Mouse (Mus musculus) heart, postnatal 25 days (tissue): ENCODE data around the gene Ttpal. TPM values are rescaled to one million over a fixed set of nuclear protein-coding genes. Genes with fewer than 3 reads are reported as not detected.
A peak's percentile ranks its signal among the peaks of the same experiment; 100 is the strongest.

Experiments used
- DNase-seq: peaks from one replicate; pipeline ENCODE4 v3.0.0; 2022; ENCODE audit warnings: low spot score
- intact Hi-C: fragments of 180-260 bp; cut with DNase I; formaldehyde crosslinking; loops from one replicate; pipeline ENCODE4 v1.15.1; 2025
- total RNA-seq, 2 experiments: library from RNA; stranded (reverse); gene quantifications; 2 replicates each; pipeline ENCODE4 v1.2.3; 2021

The Ttpal gene
- total RNA-seq, 2 experiments from 2014 or later: 7.9 to 9.7 TPM

GRCm38 (mm10) chr2:163590211-163590610 is 11.9 kb upstream of the Ttpal start:
- DNase-seq: no peak
- intact Hi-C loops: no loop called here

- intact Hi-C loops: no loop called here
- no peak for DNase-seq
Observed at GRCm38 (mm10) chr2:163590996-163591395, 11.1 kb upstream of the Ttpal start.

GRCm38 (mm10) chr2:163592084-163592483 is 10.0 kb upstream of the Ttpal start:
- DNase-seq: no peak
- intact Hi-C loops: no loop called here

- no peak for DNase-seq
- intact Hi-C loops: no loop called here
Observed at GRCm38 (mm10) chr2:163593636-163594282, 8.4 kb upstream of the Ttpal start.

- intact Hi-C loops: no loop called here
- DNase-seq: peak; percentile 19
Observed at GRCm38 (mm10) chr2:163595119-163595518, 7.0 kb upstream of the Ttpal start.

GRCm38 (mm10) chr2:163596057-163596872 is 5.8 kb upstream of the Ttpal start:
- intact Hi-C loops: no loop called here
- DNase-seq: peak; percentile 74

GRCm38 (mm10) chr2:163596873-163597155 is 5.3 kb upstream of the Ttpal start:
- intact Hi-C loops: no loop called here
- no peak for DNase-seq

- intact Hi-C loops: no loop called here
- DNase-seq: no peak
Observed at GRCm38 (mm10) chr2:163597661-163598060, 4.5 kb upstream of the Ttpal start.

- intact Hi-C loops: no loop called here
- no peak for DNase-seq
Observed at GRCm38 (mm10) chr2:163599226-163599625, 2.9 kb upstream of the Ttpal start.

- no peak for DNase-seq
- intact Hi-C loops: loop anchor here (2.0 to 10.0 kb wide), 3 partner anchors 36 to 184 kb away; no protein-coding TSS in a partner anchor
Observed at GRCm38 (mm10) chr2:163601066-163601465, 1.0 kb upstream of the Ttpal start.

- DNase-seq: no peak
- intact Hi-C loops: loop anchor here (2.0 to 10.0 kb wide), 4 partner anchors 36 to 183 kb away; no protein-coding TSS in a partner anchor
Observed at GRCm38 (mm10) chr2:163601712-163602100, 408 bp upstream of the Ttpal start.

- no peak for DNase-seq
- intact Hi-C loops: loop anchor here (10.0 kb wide), 1 partner anchor 179 kb away; no protein-coding TSS in a partner anchor
Observed at GRCm38 (mm10) chr2:163606161-163606560, 4.0 kb downstream of the Ttpal start.

- no peak for DNase-seq
- intact Hi-C loops: loop anchor here (10.0 kb wide), 1 partner anchor 177 kb away; no protein-coding TSS in a partner anchor
Observed at GRCm38 (mm10) chr2:163608008-163608407, 5.9 kb downstream of the Ttpal start.

- intact Hi-C loops: loop anchor here (10.0 kb wide), 1 partner anchor 175 kb away; no protein-coding TSS in a partner anchor
- no peak for DNase-seq
Observed at GRCm38 (mm10) chr2:163609281-163609975, 7.3 kb downstream of the Ttpal start.

GRCm38 (mm10) chr2:163611176-163611575 is 9.1 kb downstream of the Ttpal start:
- intact Hi-C loops: no loop called here
- no peak for DNase-seq

- DNase-seq: no peak
- intact Hi-C loops: no loop called here
Observed at GRCm38 (mm10) chr2:163613206-163613605, 11.1 kb downstream of the Ttpal start.

GRCm38 (mm10) chr2:163613990-163614389 is 11.9 kb downstream of the Ttpal start:
- DNase-seq: no peak
- intact Hi-C loops: no loop called here

- DNase-seq: no peak
- intact Hi-C loops: no loop called here
Observed at GRCm38 (mm10) chr2:163615401-163615800, 13.3 kb downstream of the Ttpal start.

GRCm38 (mm10) chr2:163615906-163616651 is 14.0 kb downstream of the Ttpal start:
- DNase-seq: no peak
- intact Hi-C loops: no loop called here

GRCm38 (mm10) chr2:163616652-163617227 is 14.6 kb downstream of the Ttpal start:
- intact Hi-C loops: no loop called here
- no peak for DNase-seq
